Comparison of ENCODE assay signal across 9 mouse cellular contexts in genomic region chr7:133059150-133059509, GRCm38 (mm10).
A peak's percentile ranks its signal among the peaks of the same experiment; 100 is the strongest.
DNase-seq lines count a peak whose midpoint lies in the region; TF ChIP-seq lines count a peak whose summit lies in the region.
"Had no signal": no experiment of that assay in that cellular context is flagged by ENCODE, and none has a peak within 500 bp of the region (broad histone marks: within the 10 kb centered on the region; RNA-seq: fewer than 3 reads in every experiment).

No protein-coding gene starts in this region.

- peak; percentile 94 for DNase-seq in heart, adult 11 months
- DNase-seq in heart, adult 8-10 months (ENCODE audit: low spot score), result no peak
- DNase-seq in lung, postnatal 10 days, result peak; percentile 27
- DNase-seq in lung, adult 2 months, result no peak
- DNase-seq in gastrocnemius, postnatal 14 days, result peak; percentile 83
- DNase-seq in layer of hippocampus, adult 11-12 months (ENCODE audit: low spot score), result no peak

- intact Hi-C loops in gastrocnemius, postnatal 14 days (cut with DNase I; ENCODE audit: low total_unique reads), result loop anchor here (5.0 kb wide), 1 partner anchor 63 kb away; the partner anchor contains the start of genes Ctbp2 and Fgfr2

- no peak for TF ChIP-seq CTCF in lung, adult 2 months (IDR thresholded peaks at IDR 0.05; ENCODE audit: insufficient read depth, low read length)
- TF ChIP-seq CTCF in small intestine, adult 2 months (IDR thresholded peaks at IDR 0.05; ENCODE audit: extremely low read depth, insufficient read length, insufficient replicate concordance, low read depth, low read length), result no peak

- no peaks in the 10 kb centered on the region for H3K27me3 ChIP-seq in small intestine, adult 2 months (ENCODE audit: control insufficient read depth, insufficient read depth, low read length)
- H3K27me3 ChIP-seq: embryonic facial prominence, embryonic 12.5 days; liver, embryonic 12.5 days had no signal

- peaks cover 15% of the 10 kb centered on the region for H3K4me1 ChIP-seq in lung, adult 2 months (ENCODE audit: control insufficient read depth, insufficient read depth, low read length)
- peaks cover 13% of the 10 kb centered on the region for H3K4me1 ChIP-seq in small intestine, adult 2 months (ENCODE audit: control insufficient read depth, insufficient read depth, insufficient read length, low read length)

- 0 out of 2 replicates have a peak, but pooled peaks cover 3% of the 10 kb centered on the region for H3K36me3 ChIP-seq in small intestine, adult 2 months (ENCODE audit: control insufficient read depth, insufficient read depth, low read length)

- no peak overlapping the region for H3K4me3 ChIP-seq in lung, adult 2 months (replicated peaks; ENCODE audit: extremely low read depth, low read depth, low read length)
- no peak overlapping the region for H3K4me3 ChIP-seq in small intestine, adult 2 months (ENCODE audit: low read depth, low read length)
- H3K4me3 ChIP-seq: embryonic facial prominence, embryonic 12.5 days; liver, embryonic 12.5 days had no signal

- peak overlapping the region; percentile 3; the same call in 1 of the 2 replicates for H3K27ac ChIP-seq in small intestine, adult 2 months (ENCODE audit: insufficient read depth, low read depth, low read length)
- H3K27ac ChIP-seq: embryonic facial prominence, embryonic 12.5 days; liver, embryonic 12.5 days had no signal

- TF ChIP-seq POLR2A in lung, adult 2 months (IDR thresholded peaks at IDR 0.05; ENCODE audit: borderline replicate concordance, extremely low read depth, low read depth, low read length), result no peak
- no peak for TF ChIP-seq POLR2A in small intestine, adult 2 months (IDR thresholded peaks at IDR 0.05; ENCODE audit: low read depth, low read length)

- 33% methylated on average over 6 of the region's 6 CpGs for WGBS in lung, adult 2 months
- 22% methylated on average over 6 of the region's 6 CpGs for WGBS in small intestine, adult 2 months

Comparison
In these comparisons a context has a peak if more than half of its experiments do, and no peak if none do; other contexts are left out.
1. DNase-seq: peak in heart, adult 11 months (single experiment), lung, postnatal 10 days (single experiment) and gastrocnemius, postnatal 14 days (single experiment); none in heart, adult 8-10 months (single experiment), lung, adult 2 months (single experiment) and layer of hippocampus, adult 11-12 months (single experiment).